9 mouse cellular contexts compared by ENCODE assay signal in genomic region chr5:36757033-36757432, GRCm38 (mm10). TPM values are rescaled to one million over a fixed set of nuclear protein-coding genes. Genes with fewer than 3 reads are reported as not detected.
DNase-seq lines count a peak whose midpoint lies in the region; ATAC-seq and TF ChIP-seq lines count a peak whose summit lies in the region.
"Had no signal": no experiment of that assay in that cellular context is flagged by ENCODE, and none has a peak within 500 bp of the region (broad histone marks: within the 10 kb centered on the region; RNA-seq: fewer than 3 reads in every experiment).

No protein-coding gene starts in this region.

- H3K36me3 ChIP-seq in lung, embryonic 14.5 days (ENCODE audit: insufficient read depth) = no peaks in the 10 kb centered on the region

- no peak overlapping the region for H3K27ac ChIP-seq in lung, embryonic 14.5 days (ENCODE audit: low read depth)

- no peak overlapping the region for H3K4me3 ChIP-seq in lung, embryonic 14.5 days (ENCODE audit: low read depth, low read length)

- no peak overlapping the region for H3K9ac ChIP-seq in lung, embryonic 14.5 days

- ATAC-seq in lung, embryonic 14.5 days (ENCODE audit: insufficient read depth) = no peak
- ATAC-seq in neutrophil, adult 5-6 weeks (ENCODE audit: extremely low read depth, insufficient number of reproducible peaks, low FRiP score, poor library complexity, severe bottlenecking) = peak; percentile 70; the same call in 1 of the 2 replicates

- no peaks in the 10 kb centered on the region for H3K9me3 ChIP-seq in lung, embryonic 14.5 days (ENCODE audit: low read depth, low read length)

- DNase-seq in embryo, embryonic 10.5 days (ENCODE audit: low spot score) = peak; percentile 38
- DNase-seq in embryo, embryonic 9.5 days (ENCODE audit: extremely low spot score) = no peak
- DNase-seq in lung, embryonic 14.5 days = peak; percentile 24
- DNase-seq in lung, postnatal 4 days = no peak
- DNase-seq in R1 (ENCODE audit: low read depth, low spot score) = peak; percentile 84
- no peak for DNase-seq in urinary bladder, postnatal 36 days (ENCODE audit: low spot score in 2 of 2)
- no peak for DNase-seq in urinary bladder, adult 2 months (ENCODE audit: low spot score)
- DNase-seq: cerebellum, adult 8-10 months had no signal

- H3K27me3 ChIP-seq in lung, embryonic 14.5 days (ENCODE audit: insufficient read depth, low read length) = no peaks in the 10 kb centered on the region

- 72% methylated on average over 5 of the region's 5 CpGs for WGBS in lung, embryonic 14.5 days

- peak; percentile 57 for TF ChIP-seq CTCF in lung, embryonic 14.5 days (IDR thresholded peaks at IDR 0.05; ENCODE audit: low read depth)

- H3K4me1 ChIP-seq in lung, embryonic 14.5 days (ENCODE audit: insufficient read depth) = no peaks in the 10 kb centered on the region

- no peak overlapping the region for H3K4me2 ChIP-seq in lung, embryonic 14.5 days

RNA-seq across cellular contexts. Expression of gene Bloc1s4, which starts 8.6 kb away (rescaled TPM):
- 23.2 and 23.9 TPM in 2 replicates for polyA plus RNA-seq in lung, embryonic 14.5 days (2014; fragmentation: Nextera tagmentation; extraction: Ambion mirVana)
- 20.6 and 23.5 TPM in 2 replicates for total RNA-seq in neutrophil, adult 5-6 weeks (2017)
- polyA plus RNA-seq in urinary bladder, adult 2 months (2012; rRNA removed) = 19.0 and 26.2 TPM in 2 replicates

RNA-seq across cellular contexts. Expression of gene Mrfap1, which starts 39.5 kb away (rescaled TPM):
- 568 and 573 TPM in 2 replicates for polyA plus RNA-seq in lung, embryonic 14.5 days (2014; fragmentation: Nextera tagmentation; extraction: Ambion mirVana)
- total RNA-seq in neutrophil, adult 5-6 weeks (2017) = 192 and 198 TPM in 2 replicates
- 181 and 226 TPM in 2 replicates for polyA plus RNA-seq in urinary bladder, adult 2 months (2012; rRNA removed)

Comparison
In these comparisons a context has a peak if more than half of its experiments do, and no peak if none do; other contexts are left out.
1. DNase-seq: peak in embryo, embryonic 10.5 days (single experiment), lung, embryonic 14.5 days (single experiment) and R1 (single experiment); none in embryo, embryonic 9.5 days (single experiment), lung, postnatal 4 days (0 of 2), urinary bladder, postnatal 36 days (0 of 2) and urinary bladder, adult 2 months (single experiment).